Mouse (Mus musculus) bone marrow macrophage, adult 2 months (primary cell): ENCODE data around the gene Igfbp7. TPM values are rescaled to one million over a fixed set of nuclear protein-coding genes. Genes with fewer than 3 reads are reported as not detected.
A peak's percentile ranks its signal among the peaks of the same experiment; 100 is the strongest.

Experiments used
- H3K27ac ChIP-seq: 2 replicates; pipeline ENCODE4 v1.5.1; 2012; ENCODE audit warnings: low read depth, low read length; ENCODE audit not compliant: insufficient read depth
- H3K4me1 ChIP-seq: 2 replicates; pipeline ENCODE4 v1.6.1; 2012; ENCODE audit warnings: low read length; ENCODE audit not compliant: control insufficient read depth, insufficient read depth
- H3K4me3 ChIP-seq: 2 replicates; pipeline ENCODE4 v1.5.1; 2012; ENCODE audit warnings: mild to moderate bottlenecking, low read length, moderate library complexity; ENCODE audit not compliant: insufficient read depth
- CTCF ChIP-seq: IDR thresholded peaks from 2 replicates; pipeline ENCODE4 v1.5.1; 2012; ENCODE audit warnings: low read depth, mild to moderate bottlenecking, low read length, moderate library complexity
- POLR2A ChIP-seq: IDR thresholded peaks from 2 replicates; pipeline ENCODE4 v1.6.1; 2012; ENCODE audit warnings: mild to moderate bottlenecking, low read depth, low read length, borderline replicate concordance
- polyA plus RNA-seq: library from polyadenylated mRNA; stranded (reverse); fragments of >200 nt; gene quantifications from 2 replicates; pipeline ENCODE4 v1.2.4, GENCODE M21; 2012; ENCODE audit not compliant: missing spikeins, insufficient read depth, insufficient read length

The Igfbp7 gene
- polyA plus RNA-seq, 1 experiment = 6.6 TPM

- peaks cover 23% of the 10 kb centered on the region for H3K4me1 ChIP-seq
- TF ChIP-seq CTCF = no peak
- TF ChIP-seq POLR2A = no peak
- no peak overlapping the region for H3K4me3 ChIP-seq
- H3K27ac ChIP-seq = no peak overlapping the region
These were observed 26.2 kb downstream of the Igfbp7 start for GRCm38 (mm10) chr5:77381686-77382085.

DNA sequence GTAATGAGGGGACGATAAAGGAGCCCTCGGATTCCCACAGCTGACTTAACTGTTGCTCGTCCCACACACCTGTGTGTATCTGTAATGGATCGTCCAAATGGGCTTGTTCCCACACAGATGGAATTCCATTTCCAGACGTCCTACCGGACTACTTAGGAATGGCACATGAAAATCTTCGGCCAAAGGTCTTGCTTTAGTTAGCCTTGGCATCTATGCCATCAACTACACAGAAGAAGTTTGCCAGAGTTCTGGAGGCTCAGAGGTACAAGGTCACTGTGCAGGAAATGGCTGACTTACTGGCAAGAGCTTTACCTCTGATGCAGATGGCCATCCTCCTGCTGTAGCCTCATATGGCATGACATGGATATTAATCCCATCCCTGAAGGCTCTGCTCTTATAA, 26.6 kb downstream of the Igfbp7 start:
- Histone ChIP-seq H3K27ac (no peak overlapping the region), H3K4me3 (no peak overlapping the region), H3K4me1 (peaks cover 20% of the 10 kb centered on the region)
- TF ChIP-seq CTCF (no peak), POLR2A (no peak)

GRCm38 (mm10) chr5:77380321-77380901, 27.4 kb downstream of the Igfbp7 start:
- H3K4me1 ChIP-seq = peaks cover 14% of the 10 kb centered on the region

DNA sequence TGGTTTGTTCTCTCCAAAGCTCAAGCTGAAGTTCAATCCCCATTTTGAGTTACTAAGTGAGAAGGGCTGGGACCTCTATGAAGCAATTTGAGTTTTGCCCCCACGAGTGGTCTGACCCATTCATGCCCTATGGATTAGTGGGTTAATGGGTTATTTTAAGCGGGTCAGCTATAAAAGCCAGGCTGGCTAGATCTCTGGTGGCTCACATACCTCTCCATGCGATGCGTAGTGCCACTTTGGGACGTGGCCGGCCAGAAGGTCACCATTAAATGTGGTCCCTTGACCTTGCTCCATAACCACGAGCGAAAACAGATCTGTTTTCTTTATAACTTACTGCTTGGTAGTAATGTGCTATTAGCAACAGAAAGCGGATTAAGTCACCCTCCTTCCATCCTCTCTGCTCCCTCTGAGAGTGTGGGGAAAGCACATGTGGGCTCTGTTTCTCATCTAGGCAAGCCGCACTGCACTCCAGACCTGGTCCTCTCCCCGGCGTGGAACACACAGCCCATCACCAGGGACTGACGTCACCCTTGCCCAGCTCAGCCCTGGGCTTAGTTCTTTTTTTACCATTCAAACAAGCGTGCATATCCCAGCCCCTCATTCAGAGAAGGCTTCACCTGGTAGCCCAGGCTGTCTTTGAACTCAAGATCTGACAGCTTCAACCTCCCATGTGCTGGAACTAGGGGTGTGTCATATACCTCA, 28.3 kb downstream of the Igfbp7 start:
- no peak for TF ChIP-seq CTCF
- TF ChIP-seq POLR2A = no peak
- no peak overlapping the region for H3K27ac ChIP-seq
- no peak overlapping the region for H3K4me3 ChIP-seq
- peaks cover 18% of the 10 kb centered on the region for H3K4me1 ChIP-seq

More at GRCm38 (mm10) chr5:77380321-77380901, 27.4 kb downstream of the Igfbp7 start:
- no peak overlapping the region for H3K4me3 ChIP-seq
- H3K27ac ChIP-seq = no peak overlapping the region
- TF ChIP-seq POLR2A = no peak
- no peak for TF ChIP-seq CTCF

- peaks cover 13% of the 10 kb centered on the region for H3K4me1 ChIP-seq
- no peak overlapping the region for H3K27ac ChIP-seq
- TF ChIP-seq CTCF = no peak
- no peak for TF ChIP-seq POLR2A
- no peak overlapping the region for H3K4me3 ChIP-seq
These were observed 29.8 kb downstream of the Igfbp7 start for GRCm38 (mm10) chr5:77378027-77378426.

DNA sequence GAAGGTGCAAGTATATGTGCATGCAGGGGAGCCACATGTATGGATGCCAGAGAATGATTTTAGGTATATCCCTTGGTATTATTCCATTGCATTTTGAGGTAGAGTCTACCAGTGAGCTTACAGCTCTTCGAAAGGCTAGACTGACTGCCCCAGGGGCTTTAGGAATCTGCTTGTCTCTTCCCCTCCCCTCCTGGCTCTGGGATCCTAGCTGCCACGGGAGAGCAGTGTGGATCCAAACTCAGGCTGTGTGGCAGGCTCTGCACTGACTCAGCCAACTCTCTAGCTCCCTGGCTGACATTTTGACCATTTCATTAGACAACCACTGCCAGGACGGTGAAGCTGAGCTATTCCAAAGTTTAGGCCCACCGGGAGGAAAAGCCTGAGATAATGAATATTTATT, 32.3 kb downstream of the Igfbp7 start:
- H3K4me3 ChIP-seq = no peak overlapping the region
- TF ChIP-seq CTCF = no peak
- TF ChIP-seq POLR2A = no peak
- peaks cover 20% of the 10 kb centered on the region for H3K4me1 ChIP-seq
- H3K27ac ChIP-seq = no peak overlapping the region

- Histone ChIP-seq H3K27ac (no peak overlapping the region), H3K4me1 (peaks cover 20% of the 10 kb centered on the region), H3K4me3 (no peak overlapping the region)
- TF ChIP-seq CTCF (no peak), POLR2A (no peak)
These were observed 32.9 kb downstream of the Igfbp7 start for GRCm38 (mm10) chr5:77374945-77375344.

DNA sequence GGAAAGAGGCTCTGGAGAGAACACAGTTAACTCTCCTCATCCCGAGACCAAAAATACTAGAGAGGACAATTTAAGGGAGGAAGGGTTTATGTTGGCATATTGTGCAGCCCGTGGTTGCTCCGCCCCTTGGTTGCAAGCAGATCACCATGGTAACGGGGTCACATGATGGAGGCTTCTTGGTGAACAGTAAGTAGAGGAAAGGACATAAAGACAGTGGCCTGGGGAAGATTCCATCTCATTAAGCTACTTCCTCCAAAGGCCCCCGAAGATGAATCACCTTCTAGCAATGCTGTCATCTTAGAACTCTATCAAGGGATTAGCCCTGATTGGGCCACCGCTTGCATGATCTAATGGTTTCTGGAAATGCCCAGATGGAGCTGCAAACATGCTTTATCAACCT, 35.1 kb downstream of the Igfbp7 start:
- Histone ChIP-seq H3K27ac (peak overlapping the region; percentile 46), H3K4me1 (peaks cover 20% of the 10 kb centered on the region), H3K4me3 (peak overlapping the region; percentile 16)
- TF ChIP-seq POLR2A = no peak
- TF ChIP-seq CTCF = no peak

DNA sequence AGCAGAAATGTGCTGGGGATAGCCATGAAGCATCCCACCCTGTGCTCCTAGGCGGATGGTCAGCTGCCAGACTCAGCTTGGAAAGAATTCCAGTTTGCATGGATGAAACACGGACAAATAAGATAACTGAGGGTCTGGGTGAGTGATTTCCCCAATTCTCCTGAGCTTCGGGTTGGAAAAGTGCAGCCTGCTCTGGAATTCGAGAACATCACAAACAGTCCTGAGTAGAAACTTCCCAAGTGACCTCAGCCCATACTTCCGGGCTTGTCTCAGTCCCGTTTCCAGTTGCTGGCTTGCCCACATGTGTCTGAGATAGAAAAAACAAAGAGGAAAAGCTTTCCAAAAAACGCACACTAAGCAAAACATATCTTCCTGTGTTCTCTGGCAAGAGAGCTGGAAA, 35.6 kb downstream of the Igfbp7 start:
- peak overlapping the region; percentile 46 for H3K27ac ChIP-seq
- peaks cover 20% of the 10 kb centered on the region for H3K4me1 ChIP-seq
- peak overlapping the region; percentile 16 for H3K4me3 ChIP-seq
- TF ChIP-seq POLR2A (no peak), CTCF (no peak)

GRCm38 (mm10) chr5:77370378-77370892, 37.4 kb downstream of the Igfbp7 start:
- peaks cover 20% of the 10 kb centered on the region for H3K4me1 ChIP-seq
- TF ChIP-seq CTCF (no peak), POLR2A (no peak)
- no peak overlapping the region for H3K4me3 ChIP-seq
- H3K27ac ChIP-seq = no peak overlapping the region
